Mouse (Mus musculus) cerebellum, adult 2 months (tissue): ENCODE measurements at regions not wholly inside any gene's neighbourhood (a gene's known extent, or its start where the extent isn't known, plus 50 kb on each side); places are given as distances from the start of the nearest gene placed in this dataset.

ENCODE experiments used
- CTCF ChIP-seq: fragments of 200-500 bp; IDR thresholded peaks from 2 replicates; pipeline ENCODE4 v1.5.1; 2011; ENCODE audit warnings: low read depth, mild to moderate bottlenecking, control low read depth, low read length, moderate library complexity, borderline replicate concordance; ENCODE audit not compliant: insufficient read depth
- POLR2A ChIP-seq: fragments of 200-500 bp; IDR thresholded peaks from 2 replicates; pipeline ENCODE4 v1.6.1; 2011; ENCODE audit warnings: low read length, control low read depth, borderline replicate concordance; ENCODE audit not compliant: insufficient read depth

GRCm38 (mm10) chr13:116705611-116706386 lies 319.5 kb downstream of the Parp8 start:
- TF ChIP-seq CTCF (no peak), POLR2A (no peak)
